Mouse (Mus musculus): ENCODE measurements at regions not wholly inside any gene's neighbourhood (a gene's known extent, or its start where the extent isn't known, plus 50 kb on each side); places are given as distances from the start of the nearest gene placed in this dataset.

DNA sequence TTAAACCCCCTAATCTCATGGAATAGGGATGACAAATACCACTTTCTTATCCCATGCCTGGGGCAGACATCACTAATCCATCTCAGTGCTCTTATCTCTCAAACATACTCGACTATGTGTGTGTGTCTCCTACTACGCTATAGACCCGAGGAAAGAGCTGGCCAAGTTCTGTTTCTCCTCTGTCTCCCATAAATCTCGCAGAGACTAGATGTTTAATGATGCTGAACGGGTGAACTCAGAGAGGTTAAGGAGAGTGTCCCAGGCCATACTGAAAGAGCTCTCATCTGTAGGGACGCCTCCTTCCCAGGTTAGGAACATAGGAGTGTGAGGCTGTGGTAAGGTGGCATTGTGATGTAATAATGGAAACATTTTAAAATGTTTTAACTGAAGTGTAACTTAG, 221.2 kb upstream of the Habp2 start:
- TF ChIP-seq CTCF (IDR thresholded peaks at IDR 0.05; ENCODE audit: borderline replicate concordance, control insufficient read depth, extremely low read depth, insufficient read depth, low read length, poor library complexity) (no peak), POLR2A (IDR thresholded peaks at IDR 0.05; ENCODE audit: control insufficient read depth, extremely low read depth, insufficient read depth, low read length, poor library complexity) (no peak)
